Mouse (Mus musculus): ENCODE measurements around the gene Crybg1.
"Not testable (repeated sequence)": the region's sequence is repeated elsewhere in the genome, so short reads cannot be mapped to it uniquely, and the experiment has no call there.

The Crybg1 gene

GRCm38 (mm10) chr10:43998023-43998422, 150.6 kb downstream of the Crybg1 start:
- POLR2A ChIA-PET: no interaction called here
- CTCF ChIA-PET: no interaction called here

- POLR2A ChIA-PET: no interaction called here
- CTCF ChIA-PET: no interaction called here
Observed at GRCm38 (mm10) chr10:43997276-43997675, 151.4 kb downstream of the Crybg1 start.

- ChIA-PET POLR2A (interaction anchor here in 1 of 4 experiments (0.8 kb wide), 1 partner anchor 41 kb away, joined by 5 read pairs; no protein-coding TSS in a partner anchor), CTCF (interaction anchor here in 3 of 4 experiments (0.5 to 1.1 kb wide), 4 partner anchors 75 to 576 kb away, joined by 3 to 5 read pairs (median 4); partner anchors contain the start of gene Crybg1 (in 1 of the 3))
Observed at GRCm38 (mm10) chr10:43995858-43996650, 152.6 kb downstream of the Crybg1 start.

- ChIA-PET CTCF (no interaction called here), POLR2A (interaction anchor here in 2 of 4 experiments (0.5 to 0.6 kb wide), 2 partner anchors 85 to 1636 kb away, joined by 5 to 7 read pairs; no protein-coding TSS in a partner anchor)
Observed at GRCm38 (mm10) chr10:43993198-43993597, 155.5 kb downstream of the Crybg1 start.

- CTCF ChIA-PET: interaction anchor here in 2 of 4 experiments (0.5 to 0.6 kb wide), 2 partner anchors 161 to 186 kb away, joined by 3 to 4 read pairs; no protein-coding TSS in a partner anchor
- POLR2A ChIA-PET: interaction anchor here in 3 of 4 experiments (0.5 to 0.6 kb wide), 3 partner anchors 163 to 1637 kb away, joined by 3 to 5 read pairs (median 3); no protein-coding TSS in a partner anchor
Observed at GRCm38 (mm10) chr10:43992506-43992905, 156.1 kb downstream of the Crybg1 start.

GRCm38 (mm10) chr10:43991268-43991667, 157.4 kb downstream of the Crybg1 start:
- CTCF ChIA-PET: interaction anchor here in 1 of 4 experiments (0.6 kb wide), 2 partner anchors 23 to 486 kb away, joined by 3 to 8 read pairs; no protein-coding TSS in a partner anchor

GRCm38 (mm10) chr10:43983866-43984265, 164.8 kb downstream of the Crybg1 start:
- POLR2A ChIA-PET: no interaction called here
- CTCF ChIA-PET: no interaction called here

More at GRCm38 (mm10) chr10:43991268-43991667, 157.4 kb downstream of the Crybg1 start:
- POLR2A ChIA-PET: no interaction called here

GRCm38 (mm10) chr10:43983241-43983640, 165.4 kb downstream of the Crybg1 start:
- ChIA-PET POLR2A (no interaction called here), CTCF (interaction anchor here in 1 of 4 experiments (0.6 kb wide), 1 partner anchor 180 kb away, joined by 3 read pairs; no protein-coding TSS in a partner anchor)

- ChIA-PET POLR2A (no interaction called here), CTCF (interaction anchor here in 1 of 4 experiments (0.6 kb wide), 1 partner anchor 28 kb away, joined by 3 read pairs; no protein-coding TSS in a partner anchor)
Observed at GRCm38 (mm10) chr10:43982470-43982869, 166.2 kb downstream of the Crybg1 start.

- CTCF ChIA-PET, POLR2A ChIA-PET: not testable (repeated sequence)
Observed at GRCm38 (mm10) chr10:43980742-43981141, 167.9 kb downstream of the Crybg1 start.

GRCm38 (mm10) chr10:43980080-43980479, 168.6 kb downstream of the Crybg1 start:
- CTCF ChIA-PET: interaction anchor here in 1 of 4 experiments (0.5 kb wide), 1 partner anchor 22 kb away, joined by 3 read pairs; no protein-coding TSS in a partner anchor
- POLR2A ChIA-PET: no interaction called here

- ChIA-PET POLR2A (no interaction called here), CTCF (interaction anchor here in 1 of 4 experiments (0.5 kb wide), 1 partner anchor 415 kb away, joined by 3 read pairs; no protein-coding TSS in a partner anchor)
Observed at GRCm38 (mm10) chr10:43977353-43977752, 171.3 kb downstream of the Crybg1 start.

GRCm38 (mm10) chr10:43973244-43973643, 175.4 kb downstream of the Crybg1 start:
- POLR2A ChIA-PET: interaction anchor here in 1 of 4 experiments (1.0 kb wide), 1 partner anchor 9 kb away, joined by 4 read pairs; no protein-coding TSS in a partner anchor
- CTCF ChIA-PET: interaction anchor here in 2 of 4 experiments (0.5 to 1.3 kb wide), 2 partner anchors 66 to 175 kb away, joined by 3 to 6 read pairs; partner anchors contain the start of gene Crybg1 (in 1 of the 2)

- CTCF ChIA-PET: interaction anchor here in 3 of 4 experiments (0.6 to 0.9 kb wide), 3 partner anchors 10 to 11 kb away, joined by 3 read pairs; no protein-coding TSS in a partner anchor
- POLR2A ChIA-PET: interaction anchor here in 1 of 4 experiments (2.1 kb wide), 1 partner anchor 9 kb away, joined by 4 read pairs; no protein-coding TSS in a partner anchor
Observed at GRCm38 (mm10) chr10:43964943-43965342, 183.7 kb downstream of the Crybg1 start.

GRCm38 (mm10) chr10:43953942-43954341, 194.7 kb downstream of the Crybg1 start:
- ChIA-PET POLR2A (interaction anchor here in 2 of 4 experiments (0.6 to 1.8 kb wide), 8 partner anchors 13 to 415 kb away, joined by 3 to 6 read pairs (median 3); no protein-coding TSS in a partner anchor), CTCF (interaction anchor here (0.6 to 2.7 kb wide), 28 partner anchors 9 to 1967 kb away, joined by 3 to 33 read pairs (median 4); partner anchors contain the start of gene Crybg1 (in 3 of the 4))

GRCm38 (mm10) chr10:43945435-43945834, 203.2 kb downstream of the Crybg1 start:
- CTCF ChIA-PET: interaction anchor here in 1 of 4 experiments (0.9 kb wide), 1 partner anchor 9 kb away, joined by 3 read pairs; no protein-coding TSS in a partner anchor
- POLR2A ChIA-PET: no interaction called here

- ChIA-PET POLR2A (interaction anchor here in 1 of 4 experiments (0.6 kb wide), 1 partner anchor 83 kb away, joined by 3 read pairs; no protein-coding TSS in a partner anchor), CTCF (no interaction called here)
Observed at GRCm38 (mm10) chr10:43943736-43944135, 204.9 kb downstream of the Crybg1 start.

- CTCF ChIA-PET: interaction anchor here in 2 of 4 experiments (1.2 to 1.3 kb wide), 3 partner anchors 14 to 210 kb away, joined by 3 to 6 read pairs (median 3); partner anchors contain the start of gene Crybg1 (in 1 of the 2)
- POLR2A ChIA-PET: interaction anchor here in 3 of 4 experiments (0.7 to 1.6 kb wide), 7 partner anchors 8 to 361 kb away, joined by 3 to 7 read pairs (median 3); no protein-coding TSS in a partner anchor
Observed at GRCm38 (mm10) chr10:43939136-43939662, 209.5 kb downstream of the Crybg1 start.

- POLR2A ChIA-PET: interaction anchor here in 1 of 4 experiments (1.6 kb wide), 1 partner anchor 10 kb away, joined by 3 read pairs; no protein-coding TSS in a partner anchor
- CTCF ChIA-PET: no interaction called here
Observed at GRCm38 (mm10) chr10:43928596-43928995, 220.1 kb downstream of the Crybg1 start.

Data from embryonic stem cell, embryonic (primary cell).